Mouse (Mus musculus): ENCODE data around the gene Ncf4. TPM values are rescaled to one million over a fixed set of nuclear protein-coding genes. Genes with fewer than 3 reads are reported as not detected.

Gene Ncf4
- not detected for polyA plus RNA-seq (2014; fragmentation: Illumina TruSeq; extraction: RNeasy Lipid Tissue Mini Kit (QIAGEN cat#74804); ENCODE audit: low read depth, low replicate concordance)

GRCm38 (mm10) chr15:78244695-78245492, at the start of gene Ncf4:
TSS of gene Ncf4 (plus strand) at chr15:78244801.

GRCm38 (mm10) chr15:78206312-78206711, 38.3 kb upstream of the Ncf4 start, which contains the start of gene Pvalb:
TSS of gene Pvalb (minus strand) at chr15:78206400.

GRCm38 (mm10) chr15:78305341-78305933, 60.8 kb downstream of the Ncf4 start, which contains the start of gene Csf2rb2:
TSS of gene Csf2rb2 (minus strand) at chr15:78305721.

Other genes starting within 250 kb of the Ncf4 start
- 0.03 TPM for gene Cacng2, start 124.8 kb upstream of the Ncf4 start, polyA plus RNA-seq (2014; fragmentation: Illumina TruSeq; extraction: RNeasy Lipid Tissue Mini Kit (QIAGEN cat#74804); ENCODE audit: low read depth, low replicate concordance)
- 11.5 TPM for gene Ift27, start 70.7 kb upstream of the Ncf4 start, polyA plus RNA-seq (2014; fragmentation: Illumina TruSeq; extraction: RNeasy Lipid Tissue Mini Kit (QIAGEN cat#74804); ENCODE audit: low read depth, low replicate concordance)
- not detected for gene Pvalb, start 38.4 kb upstream of the Ncf4 start, polyA plus RNA-seq (2014; fragmentation: Illumina TruSeq; extraction: RNeasy Lipid Tissue Mini Kit (QIAGEN cat#74804); ENCODE audit: low read depth, low replicate concordance)
- gene Csf2rb2, start 60.9 kb downstream of the Ncf4 start, polyA plus RNA-seq (2014; fragmentation: Illumina TruSeq; extraction: RNeasy Lipid Tissue Mini Kit (QIAGEN cat#74804); ENCODE audit: low read depth, low replicate concordance): 0.34 TPM
- 0.25 TPM for gene Csf2rb, start 81.0 kb downstream of the Ncf4 start, polyA plus RNA-seq (2014; fragmentation: Illumina TruSeq; extraction: RNeasy Lipid Tissue Mini Kit (QIAGEN cat#74804); ENCODE audit: low read depth, low replicate concordance)
- gene Tex33, start 151.1 kb downstream of the Ncf4 start, polyA plus RNA-seq (2014; fragmentation: Illumina TruSeq; extraction: RNeasy Lipid Tissue Mini Kit (QIAGEN cat#74804); ENCODE audit: low read depth, low replicate concordance): 35.2 TPM
- 1.4 TPM for gene Tst, start 161.1 kb downstream of the Ncf4 start, polyA plus RNA-seq (2014; fragmentation: Illumina TruSeq; extraction: RNeasy Lipid Tissue Mini Kit (QIAGEN cat#74804); ENCODE audit: low read depth, low replicate concordance)
- gene Mpst, start 161.6 kb downstream of the Ncf4 start, polyA plus RNA-seq (2014; fragmentation: Illumina TruSeq; extraction: RNeasy Lipid Tissue Mini Kit (QIAGEN cat#74804); ENCODE audit: low read depth, low replicate concordance): 0.39 TPM
- gene Kctd17, start 183.8 kb downstream of the Ncf4 start, polyA plus RNA-seq (2014; fragmentation: Illumina TruSeq; extraction: RNeasy Lipid Tissue Mini Kit (QIAGEN cat#74804); ENCODE audit: low read depth, low replicate concordance): 0.66 TPM
- gene Tmprss6, start 223.8 kb downstream of the Ncf4 start, polyA plus RNA-seq (2014; fragmentation: Illumina TruSeq; extraction: RNeasy Lipid Tissue Mini Kit (QIAGEN cat#74804); ENCODE audit: low read depth, low replicate concordance): not detected